Mouse (Mus musculus) G1E-ER4 (cell line): ENCODE measurements around the gene Spic. TPM values are rescaled to one million over a fixed set of nuclear protein-coding genes. Genes with fewer than 3 reads are reported as not detected.

Experiments
- GATA1 ChIP-seq: IDR thresholded peaks from one replicate; pipeline ENCODE4 v1.8.0; 2012; ENCODE audit warnings: low read length, inconsistent platforms
- polyA plus RNA-seq: library from polyadenylated mRNA; stranded (reverse); fragments of >175 nt; gene quantifications from 2 replicates; pipeline ENCODE4 v1.2.3, GENCODE M21; 2012

Gene Spic
- polyA plus RNA-seq, 1 experiment = not detected

- TF ChIP-seq GATA1 = no peak
Observed at GRCm38 (mm10) chr10:88682904-88683563, 1.8 kb downstream of the Spic start.

GRCm38 (mm10) chr10:88672825-88673224 is 12.0 kb downstream of the Spic start:
- no peak for TF ChIP-seq GATA1

- TF ChIP-seq GATA1 = no peak
Observed at GRCm38 (mm10) chr10:88672123-88672522, 12.7 kb downstream of the Spic start.

GRCm38 (mm10) chr10:88669719-88670118 is 15.1 kb downstream of the Spic start:
- TF ChIP-seq GATA1 = no peak

GRCm38 (mm10) chr10:88658918-88659317 is 25.9 kb downstream of the Spic start:
- no peak for TF ChIP-seq GATA1

GRCm38 (mm10) chr10:88645448-88645847 is 39.4 kb downstream of the Spic start:
- TF ChIP-seq GATA1 = no peak

GRCm38 (mm10) chr10:88631330-88631953 is 53.4 kb downstream of the Spic start:
- no peak for TF ChIP-seq GATA1

- no peak for TF ChIP-seq GATA1
Observed at GRCm38 (mm10) chr10:88630663-88631329, 54.0 kb downstream of the Spic start.

- TF ChIP-seq GATA1 = no peak
Observed at GRCm38 (mm10) chr10:88627052-88627451, 57.8 kb downstream of the Spic start.

GRCm38 (mm10) chr10:88626176-88626575 is 58.6 kb downstream of the Spic start:
- TF ChIP-seq GATA1 = no peak

Other genes with a start within 250 kb of the Spic start
- not detected in 2 replicates for gene Sycp3, start 225.4 kb downstream of the Spic start, polyA plus RNA-seq
- gene Chpt1, start 180.9 kb downstream of the Spic start, polyA plus RNA-seq = 15.1 and 20.3 TPM in 2 replicates
- not detected in 2 replicates for gene Mybpc1, start 79.9 kb downstream of the Spic start, polyA plus RNA-seq
- gene Arl1, start 45.8 kb upstream of the Spic start, polyA plus RNA-seq = 33.9 and 56.3 TPM in 2 replicates
- gene Utp20, start 141.8 kb upstream of the Spic start, polyA plus RNA-seq = 32.7 and 56.9 TPM in 2 replicates
- gene Slc5a8, start 201.0 kb upstream of the Spic start, polyA plus RNA-seq = not detected in 2 replicates